Mouse (Mus musculus) intestine, embryonic 15.5 days (tissue): ENCODE data around the gene AI597479. TPM values are rescaled to one million over a fixed set of nuclear protein-coding genes. Genes with fewer than 3 reads are reported as not detected.
A peak's percentile ranks its signal among the peaks of the same experiment; 100 is the strongest.

Experiments used
- ATAC-seq: fragments of 200-750 bp; cut with Nextera tagmentation; 2 replicates; pipeline ENCODE4 v1.8.0; 2017; ENCODE audit warnings: moderate TSS enrichment, moderate library complexity
- H3K27ac ChIP-seq: fragments of 300-500 bp; sonication (generic); 2 replicates; pipeline ENCODE4 v1.5.1; 2015; ENCODE audit warnings: mild to moderate bottlenecking, inconsistent platforms
- H3K27me3 ChIP-seq: fragments of 300-500 bp; sonication (generic); replicated peaks from 2 replicates; pipeline ENCODE4 v1.6.1; 2015; ENCODE audit warnings: inconsistent platforms
- H3K36me3 ChIP-seq: fragments of 300-500 bp; sonication (generic); 2 replicates; pipeline ENCODE4 v1.6.1; 2015; ENCODE audit warnings: inconsistent platforms
- H3K4me1 ChIP-seq: fragments of 300-500 bp; sonication (generic); replicated peaks from 2 replicates; pipeline ENCODE4 v1.6.1; 2015; ENCODE audit warnings: inconsistent platforms
- H3K4me2 ChIP-seq: fragments of 300-500 bp; sonication (generic); replicated peaks from 2 replicates; pipeline ENCODE4 v1.6.1; 2015; ENCODE audit warnings: mild to moderate bottlenecking, inconsistent platforms
- H3K4me3 ChIP-seq: fragments of 300-500 bp; sonication (generic); replicated peaks from 2 replicates; pipeline ENCODE4 v1.5.1; 2015; ENCODE audit warnings: inconsistent platforms
- H3K9ac ChIP-seq: fragments of 300-500 bp; sonication (generic); 2 replicates; pipeline ENCODE4 v1.6.1; 2015; ENCODE audit warnings: inconsistent platforms
- H3K9me3 ChIP-seq: fragments of 300-500 bp; sonication (generic); 2 replicates; pipeline ENCODE4 v1.6.1; 2016; ENCODE audit warnings: inconsistent platforms
- WGBS: fragments of 180-500 bp; shearing (Covaris S2); methylation state at CpG from one replicate; pipeline ENCODE4 v1.1.7; 2015; 5-methylcytosine and 5-hydroxymethylcytosine counted together
- polyA plus RNA-seq: library from polyadenylated mRNA; unstranded; fragments of >200 nt; fragmentation: Nextera tagmentation; extraction: Ambion mirVana; gene quantifications from 2 replicates; pipeline ENCODE4 v1.2.1, GENCODE M21; 2015

Gene AI597479
- polyA plus RNA-seq, 1 experiment from 2014 or later = 25.8 TPM

DNA sequence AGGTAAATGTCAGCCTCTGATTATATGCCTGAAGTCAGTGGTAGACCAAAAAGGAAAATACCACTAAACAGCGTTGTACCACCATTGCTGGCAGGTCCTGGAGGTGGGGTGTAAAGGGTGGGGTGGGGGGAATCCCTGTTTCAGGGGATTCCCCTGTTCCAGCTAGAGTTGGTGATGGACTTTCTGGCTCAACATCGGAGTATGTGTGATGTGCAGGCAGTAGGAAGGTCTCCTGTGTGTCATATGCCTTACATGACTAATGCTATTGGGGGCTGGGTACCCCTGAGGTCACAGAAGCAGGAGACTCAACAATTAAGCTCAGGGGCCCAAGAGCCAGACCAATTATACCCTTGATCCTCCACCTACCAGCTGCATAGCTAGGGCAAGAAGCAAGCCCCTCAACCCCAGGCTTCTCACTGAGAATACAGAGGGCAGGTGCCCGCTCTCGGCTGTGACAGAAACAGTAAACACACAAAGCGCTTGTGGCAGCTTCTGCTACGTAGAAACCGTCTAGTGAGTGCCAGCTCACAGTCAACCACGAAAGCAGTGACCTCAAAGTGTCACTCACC is 45.9 kb downstream of the AI597479 start:
- WGBS = 88% methylated on average over 8 of the region's 8 CpGs

DNA sequence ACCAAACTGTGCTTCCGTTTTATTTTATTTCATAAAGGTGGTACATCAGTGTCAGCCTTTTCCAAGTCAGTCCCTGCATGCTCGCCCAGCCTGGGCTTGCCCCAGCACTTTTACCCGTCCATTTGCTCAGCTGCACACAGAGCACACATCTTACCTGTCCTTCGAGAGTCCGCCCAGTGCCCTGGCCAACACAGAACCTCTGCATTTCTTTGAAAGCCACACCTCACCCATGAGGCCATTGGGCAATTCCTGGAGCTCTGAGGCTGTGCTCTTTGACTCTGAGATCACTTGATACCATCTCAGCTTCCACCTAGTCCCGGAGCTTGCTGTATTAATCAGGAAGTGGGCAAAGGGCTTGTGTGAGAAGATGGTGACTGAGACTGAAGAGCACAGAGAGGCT is 46.9 kb downstream of the AI597479 start:
- ATAC-seq = peak; percentile 85
- no peak overlapping the region for H3K9ac ChIP-seq
- no peak overlapping the region for H3K4me3 ChIP-seq
- 0 out of 2 replicates have a peak overlapping the region, but pooled peaks have one; percentile 13 for H3K27ac ChIP-seq
- H3K4me1 ChIP-seq = peaks cover 10% of the 10 kb centered on the region; the same call in 1 of the 2 replicates
- H3K27me3 ChIP-seq = no peaks in the 10 kb centered on the region
- 72% methylated on average over 6 of the region's 6 CpGs for WGBS
- H3K9me3 ChIP-seq = no peaks in the 10 kb centered on the region
- no peaks in the 10 kb centered on the region for H3K36me3 ChIP-seq
- no peak overlapping the region for H3K4me2 ChIP-seq

More for the DNA sequence above, 45.9 kb downstream of the AI597479 start:
- no peaks in the 10 kb centered on the region for H3K27me3 ChIP-seq
- ATAC-seq = no peak
- peaks cover 10% of the 10 kb centered on the region; the same call in 1 of the 2 replicates for H3K4me1 ChIP-seq
- no peak overlapping the region for H3K9ac ChIP-seq
- H3K4me3 ChIP-seq = no peak overlapping the region
- no peak overlapping the region for H3K27ac ChIP-seq
- no peaks in the 10 kb centered on the region for H3K9me3 ChIP-seq
- no peak overlapping the region for H3K4me2 ChIP-seq
- H3K36me3 ChIP-seq = no peaks in the 10 kb centered on the region

DNA sequence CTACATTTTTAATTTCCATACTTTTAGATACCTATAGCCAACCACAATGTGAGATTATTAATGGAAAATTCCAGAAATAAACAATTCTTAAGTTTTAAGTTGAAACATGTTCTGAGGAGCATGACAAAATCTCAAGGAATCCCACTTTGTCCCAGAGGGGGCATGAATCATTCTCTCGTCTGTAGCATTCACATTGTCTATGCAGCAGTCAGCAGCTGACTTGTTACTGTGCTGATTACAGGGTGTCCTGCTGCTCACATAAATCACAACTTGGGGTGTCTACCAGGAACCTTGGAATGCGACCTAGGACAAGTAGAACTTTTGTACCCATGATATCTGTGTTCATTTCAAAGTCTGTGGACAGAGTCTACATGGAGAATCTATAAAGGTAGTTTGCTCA is 49.0 kb downstream of the AI597479 start:
- Histone ChIP-seq H3K9ac (no peak overlapping the region), H3K27ac (no peak overlapping the region), H3K36me3 (peaks cover 3% of the 10 kb centered on the region; the same call in 1 of the 2 replicates), H3K27me3 (no peaks in the 10 kb centered on the region), H3K9me3 (no peaks in the 10 kb centered on the region), H3K4me1 (peaks cover 16% of the 10 kb centered on the region; the same call in 1 of the 2 replicates), H3K4me3 (no peak overlapping the region), H3K4me2 (no peak overlapping the region)
- ATAC-seq = no peak
- 58% methylated on average over 2 of the region's 2 CpGs for WGBS

DNA sequence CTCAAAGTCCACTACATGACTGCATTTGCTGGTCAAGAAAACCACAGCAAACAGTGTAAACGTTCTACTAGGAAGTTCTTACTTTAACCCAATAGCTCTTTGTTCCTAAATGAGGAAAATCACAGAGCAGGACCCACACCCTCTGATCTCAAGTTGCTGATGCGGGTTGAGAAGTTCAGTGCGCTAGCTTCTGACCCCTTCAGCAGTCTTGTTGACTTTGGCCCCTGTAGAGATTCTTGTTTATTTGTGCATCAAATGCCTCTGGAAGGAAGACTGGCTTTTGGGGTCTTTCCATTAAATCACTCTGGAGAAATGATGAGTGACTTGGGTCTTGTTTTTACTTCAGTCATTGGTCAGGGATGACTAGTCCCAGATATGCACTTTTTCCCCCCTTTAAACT is 51.7 kb downstream of the AI597479 start:
- no peak for ATAC-seq
- 64% methylated on average over 3 of the region's 3 CpGs for WGBS
- no peak overlapping the region for H3K9ac ChIP-seq
- no peak overlapping the region for H3K27ac ChIP-seq
- H3K4me3 ChIP-seq = no peak overlapping the region
- no peaks in the 10 kb centered on the region for H3K9me3 ChIP-seq
- H3K36me3 ChIP-seq = peaks cover 3% of the 10 kb centered on the region; the same call in 1 of the 2 replicates
- no peak overlapping the region for H3K4me2 ChIP-seq
- H3K4me1 ChIP-seq = peaks cover 25% of the 10 kb centered on the region
- H3K27me3 ChIP-seq = no peaks in the 10 kb centered on the region

DNA sequence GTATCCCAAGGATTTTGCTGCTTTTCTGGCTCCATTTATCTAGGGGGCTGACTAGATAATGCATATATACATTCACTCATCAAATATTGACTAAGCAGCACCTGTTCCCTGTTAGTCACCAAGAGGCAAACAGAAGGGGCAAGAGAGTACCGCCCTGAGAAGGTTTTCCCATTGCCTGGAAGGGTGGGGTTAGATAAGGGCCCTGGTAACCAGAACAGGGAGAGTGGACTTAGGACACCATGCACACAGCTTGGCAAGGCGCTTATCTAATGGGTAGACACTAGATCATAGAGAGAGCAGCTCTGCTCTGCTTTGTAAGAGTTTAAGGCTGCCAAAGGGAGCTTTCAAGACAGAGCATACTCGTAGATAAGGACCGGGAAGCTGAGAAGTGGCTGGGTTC is 54.1 kb downstream of the AI597479 start:
- H3K9ac ChIP-seq = no peak overlapping the region
- no peaks in the 10 kb centered on the region for H3K9me3 ChIP-seq
- no peaks in the 10 kb centered on the region for H3K27me3 ChIP-seq
- peak overlapping the region; percentile 84 for H3K27ac ChIP-seq
- H3K4me1 ChIP-seq = peaks cover 23% of the 10 kb centered on the region
- 58% methylated on average over 4 of the region's 4 CpGs for WGBS
- peak overlapping the region; percentile 3; the same call in 1 of the 2 replicates for H3K4me2 ChIP-seq
- peak; percentile 95 for ATAC-seq
- H3K4me3 ChIP-seq = no peak overlapping the region
- H3K36me3 ChIP-seq = peaks cover 3% of the 10 kb centered on the region; the same call in 1 of the 2 replicates

DNA sequence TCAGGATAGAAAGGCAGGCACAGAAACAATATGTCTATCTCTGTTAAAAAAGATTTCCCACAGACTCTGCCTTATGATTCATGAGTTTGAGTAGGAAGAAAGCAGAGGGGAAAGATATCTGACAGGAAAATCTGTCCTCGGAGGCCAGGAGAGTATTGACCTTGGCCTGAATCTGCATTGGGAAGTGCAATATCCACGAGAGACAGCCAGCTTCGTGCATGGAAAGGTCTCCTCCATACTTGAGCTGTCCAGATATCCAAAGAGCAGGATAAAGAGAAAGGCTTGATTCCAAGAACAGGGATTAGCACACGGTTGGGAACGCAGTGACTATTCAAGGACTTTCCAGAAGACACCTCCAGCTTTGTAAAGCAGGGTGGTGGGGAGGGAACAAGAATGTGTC is 55.0 kb downstream of the AI597479 start:
- ATAC-seq = no peak
- peaks cover 28% of the 10 kb centered on the region for H3K4me1 ChIP-seq
- no peak overlapping the region for H3K9ac ChIP-seq
- H3K4me2 ChIP-seq = no peak overlapping the region
- no peaks in the 10 kb centered on the region for H3K9me3 ChIP-seq
- no peak overlapping the region for H3K4me3 ChIP-seq
- peak overlapping the region; percentile 84 for H3K27ac ChIP-seq
- H3K27me3 ChIP-seq = no peaks in the 10 kb centered on the region
- 51% methylated on average over 5 of the region's 5 CpGs for WGBS
- peaks cover 3% of the 10 kb centered on the region; the same call in 1 of the 2 replicates for H3K36me3 ChIP-seq

DNA sequence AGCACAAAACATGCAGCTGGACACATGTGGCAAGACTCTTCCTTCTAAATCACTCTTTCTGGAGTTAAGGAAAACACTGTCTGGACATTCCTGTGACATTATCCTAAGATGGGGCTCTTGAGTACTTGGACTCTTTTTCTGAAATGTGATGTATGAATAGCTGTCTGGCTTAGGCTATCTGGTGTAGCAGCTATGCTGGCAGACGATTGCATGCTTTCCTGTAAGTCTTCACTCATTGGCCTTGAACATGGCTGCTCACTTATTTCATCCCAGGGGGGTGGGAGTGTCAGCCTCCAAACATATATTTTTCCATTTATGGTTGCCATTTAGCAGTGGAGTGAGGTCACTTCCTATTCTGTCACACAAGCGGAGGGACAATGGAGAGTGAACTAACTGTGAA is 56.0 kb downstream of the AI597479 start:
- no peaks in the 10 kb centered on the region for H3K9me3 ChIP-seq
- no peak overlapping the region for H3K4me2 ChIP-seq
- H3K36me3 ChIP-seq = peaks cover 3% of the 10 kb centered on the region; the same call in 1 of the 2 replicates
- peaks cover 35% of the 10 kb centered on the region for H3K4me1 ChIP-seq
- H3K27me3 ChIP-seq = no peaks in the 10 kb centered on the region
- 0 out of 2 replicates have a peak, but pooled peaks have one; percentile 9 for ATAC-seq
- peak overlapping the region; percentile 52 for H3K27ac ChIP-seq
- H3K9ac ChIP-seq = no peak overlapping the region
- no peak overlapping the region for H3K4me3 ChIP-seq
- 33% methylated on average over 2 of the region's 2 CpGs for WGBS

DNA sequence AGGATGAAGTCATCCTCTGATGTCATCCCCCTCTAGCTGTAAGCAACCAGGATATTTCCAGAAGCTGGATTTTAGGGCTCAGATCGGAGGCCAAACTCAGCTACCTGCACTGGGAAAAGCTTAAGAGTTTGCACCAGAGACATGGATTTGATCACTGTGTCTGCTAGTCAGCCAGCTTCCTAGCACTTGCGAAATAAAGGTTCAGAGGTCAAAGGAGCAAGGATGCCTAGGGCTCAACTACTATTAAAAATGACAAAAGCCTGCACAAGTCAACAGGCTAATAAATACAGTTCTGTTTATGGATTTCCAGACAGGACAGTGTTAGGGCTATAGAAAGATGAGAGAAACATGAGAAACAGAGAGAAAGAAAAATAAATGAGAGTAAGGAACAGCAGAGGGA is 59.4 kb downstream of the AI597479 start:
- Histone ChIP-seq H3K27me3 (no peaks in the 10 kb centered on the region), H3K9ac (no peak overlapping the region), H3K4me2 (no peak overlapping the region), H3K9me3 (no peaks in the 10 kb centered on the region), H3K27ac (no peak overlapping the region), H3K36me3 (no peaks in the 10 kb centered on the region), H3K4me3 (no peak overlapping the region), H3K4me1 (peaks cover 41% of the 10 kb centered on the region)
- ATAC-seq = no peak
- WGBS = 83% methylated on average over 2 of the region's 2 CpGs

DNA sequence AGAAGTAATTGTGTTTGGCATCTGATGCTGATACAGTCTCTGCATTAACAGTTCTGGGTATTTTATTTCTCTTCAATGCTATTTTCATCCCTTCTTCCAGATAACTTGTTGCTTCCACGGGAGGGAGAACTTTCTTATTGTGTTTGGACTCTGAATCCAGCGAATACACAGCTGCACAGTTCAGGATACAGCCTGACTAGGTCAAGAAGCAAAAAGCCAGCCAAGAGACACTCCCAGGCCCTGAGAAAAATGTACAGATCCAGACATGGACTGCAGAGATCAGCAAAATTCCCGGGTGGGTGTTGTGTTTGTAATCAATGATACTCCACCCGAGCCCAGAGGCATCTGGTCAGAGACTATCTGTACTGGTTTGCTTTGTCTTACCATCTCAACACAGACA is 60.9 kb downstream of the AI597479 start:
- WGBS = 24% methylated on average over 4 of the region's 4 CpGs
- ATAC-seq = no peak
- no peak overlapping the region for H3K4me2 ChIP-seq
- no peaks in the 10 kb centered on the region for H3K36me3 ChIP-seq
- peaks cover 34% of the 10 kb centered on the region for H3K4me1 ChIP-seq
- H3K4me3 ChIP-seq = no peak overlapping the region
- H3K27ac ChIP-seq = peak overlapping the region; percentile 15; the same call in 1 of the 2 replicates
- H3K9me3 ChIP-seq = no peaks in the 10 kb centered on the region
- H3K27me3 ChIP-seq = no peaks in the 10 kb centered on the region
- H3K9ac ChIP-seq = no peak overlapping the region

DNA sequence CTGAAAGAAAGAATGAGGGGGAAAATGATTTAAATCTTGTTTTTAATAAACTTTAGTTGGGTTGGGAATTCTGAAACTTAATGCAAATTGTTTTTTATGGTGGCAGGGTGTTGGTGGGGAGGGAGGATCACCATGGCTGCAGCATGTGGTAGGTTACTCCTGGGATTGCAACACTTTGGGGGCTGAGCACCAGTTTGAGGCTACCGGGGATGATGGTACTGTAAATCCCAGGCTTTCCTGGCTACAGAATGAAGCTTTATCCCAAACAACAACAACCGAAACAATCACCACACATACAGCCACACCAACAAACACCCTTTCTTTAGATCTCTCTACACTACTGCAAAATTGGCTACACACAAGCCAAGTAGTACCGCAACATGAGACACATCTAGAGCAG is 63.9 kb downstream of the AI597479 start:
- Histone ChIP-seq H3K4me3 (peak overlapping the region; percentile 63), H3K4me1 (peaks cover 26% of the 10 kb centered on the region), H3K27ac (no peak overlapping the region), H3K27me3 (no peaks in the 10 kb centered on the region), H3K4me2 (peak overlapping the region; percentile 83), H3K9ac (no peak overlapping the region), H3K9me3 (no peaks in the 10 kb centered on the region), H3K36me3 (no peaks in the 10 kb centered on the region)
- ATAC-seq = no peak
- WGBS = 75% methylated on average over 3 of the region's 3 CpGs

DNA sequence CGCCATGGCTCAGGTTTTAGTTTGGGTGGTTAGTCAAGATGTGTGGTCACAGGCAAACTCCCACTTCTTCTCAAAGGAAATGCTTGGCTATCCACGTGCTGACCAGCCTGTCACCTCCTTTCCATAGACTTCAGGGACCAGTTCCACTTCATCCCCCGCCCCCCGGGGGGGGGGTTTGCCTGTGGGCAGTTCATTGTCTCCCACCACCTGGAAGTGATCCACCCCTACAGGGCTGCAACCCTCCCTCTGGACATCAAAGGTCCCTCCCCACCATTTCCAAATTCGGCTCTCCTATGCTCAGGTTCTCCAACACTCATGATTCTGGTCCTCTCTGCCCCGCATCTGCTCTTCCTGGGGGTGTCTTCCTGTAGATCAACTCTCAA is 64.6 kb downstream of the AI597479 start:
- Histone ChIP-seq H3K27me3 (no peaks in the 10 kb centered on the region), H3K27ac (peak overlapping the region; percentile 80), H3K4me1 (peaks cover 29% of the 10 kb centered on the region), H3K9ac (peak overlapping the region; percentile 91), H3K4me2 (peak overlapping the region; percentile 83), H3K4me3 (peak overlapping the region; percentile 63), H3K9me3 (no peaks in the 10 kb centered on the region), H3K36me3 (no peaks in the 10 kb centered on the region)
- ATAC-seq = peak; percentile 14; the same call in 1 of the 2 replicates
- WGBS = 1% methylated on average over 6 of the region's 6 CpGs

DNA sequence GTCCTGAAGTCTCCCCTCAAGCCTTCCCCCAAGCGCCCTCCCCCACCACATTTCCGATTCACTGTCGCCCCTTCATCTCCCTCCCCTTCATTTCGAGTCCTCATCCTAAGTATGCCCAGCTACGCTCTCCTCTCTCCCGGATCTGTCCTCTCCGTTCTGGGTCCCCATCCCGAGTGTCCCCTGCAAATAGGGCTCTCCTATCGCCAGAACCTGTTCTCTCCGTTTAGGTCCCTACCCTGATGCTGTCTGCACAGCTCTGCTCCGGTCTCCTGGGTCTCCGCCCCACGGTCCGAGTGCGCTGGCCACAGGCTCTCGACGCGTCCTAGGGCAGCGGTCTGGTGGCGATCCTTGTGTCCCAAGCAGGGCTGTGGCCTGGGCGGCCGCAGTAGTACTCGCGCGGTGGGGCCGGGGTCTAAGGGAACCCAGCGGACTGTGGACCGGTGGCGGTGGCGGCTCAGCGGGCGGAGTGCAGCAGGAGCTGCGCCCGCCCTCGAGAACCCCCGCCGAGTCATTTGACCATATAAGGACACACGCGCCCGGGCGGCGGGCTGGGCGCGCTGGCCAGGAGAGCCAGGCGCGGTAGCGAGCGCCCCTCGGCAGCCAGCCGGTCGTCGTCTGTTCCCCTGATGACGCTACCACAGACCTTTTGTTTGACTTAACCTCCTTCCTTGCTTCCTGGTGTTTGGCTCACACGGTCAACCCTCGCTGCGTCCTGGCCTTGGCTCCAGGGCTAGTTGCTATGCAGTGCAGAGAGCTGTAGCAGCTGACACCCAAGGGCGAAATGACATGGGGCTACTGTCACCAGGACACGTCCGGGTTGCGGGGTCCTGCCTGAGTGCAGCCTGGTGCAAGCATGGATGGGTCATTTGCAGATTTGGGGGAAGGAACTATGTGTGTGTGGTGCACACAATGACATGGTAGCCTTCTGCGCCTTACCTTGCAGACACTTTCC is 65.2 kb downstream of the AI597479 start:
- peak; percentile 93 for ATAC-seq
- Histone ChIP-seq H3K4me3 (peak overlapping the region; percentile 63), H3K4me1 (peaks cover 27% of the 10 kb centered on the region), H3K27ac (peak overlapping the region; percentile 80), H3K9ac (peak overlapping the region; percentile 91), H3K36me3 (no peaks in the 10 kb centered on the region), H3K4me2 (peak overlapping the region; percentile 83), H3K27me3 (no peaks in the 10 kb centered on the region), H3K9me3 (no peaks in the 10 kb centered on the region)
- WGBS = 4% methylated on average over 61 of the region's 61 CpGs
